Mouse (Mus musculus): ENCODE measurements around the gene Hbb-bh2. TPM values are rescaled to one million over a fixed set of nuclear protein-coding genes. Genes with fewer than 3 reads are reported as not detected.

Hbb-bh2 gene
- polyA plus RNA-seq (2012; ENCODE audit: insufficient read depth, low replicate concordance) = not detected in 2 replicates

DNA sequence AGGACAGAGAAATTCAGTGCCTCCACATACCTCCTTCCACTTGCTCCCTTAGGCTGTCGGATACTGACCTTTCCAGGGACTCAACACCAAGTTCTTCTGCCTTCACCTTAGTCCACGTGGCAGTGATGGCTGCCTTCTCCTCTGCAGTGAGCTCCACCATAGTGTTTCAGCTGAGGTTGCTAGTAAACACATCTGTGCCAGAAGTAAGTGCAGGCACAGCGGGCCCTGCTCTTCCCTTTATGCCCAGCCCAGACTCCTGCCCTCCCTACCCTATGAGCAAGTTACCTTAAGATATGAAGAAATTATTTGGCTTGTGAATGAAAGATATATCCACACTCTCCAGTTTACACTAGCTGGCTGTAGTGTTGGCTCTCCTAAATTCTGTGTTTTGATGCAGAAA lies at the start of gene Hbb-bh2:
Gene Hbb-bh2, minus strand, starts transcription at position 253 of the 400 bp plus-strand sequence.
- H3K4me3 ChIP-seq (replicated peaks) = no peak within 1 kb of the TSS
- H3K27me3 ChIP-seq (replicated peaks) = no peaks in the 10 kb centered on the region
- no peaks in the 10 kb centered on the region for H3K36me3 ChIP-seq (replicated peaks; ENCODE audit: low read length)
- peaks cover 26% of the 10 kb centered on the region for H3K4me1 ChIP-seq
- no peaks in the 10 kb centered on the region for H3K9me3 ChIP-seq
- TF ChIP-seq FLI1 (IDR thresholded peaks at IDR 0.05; ENCODE audit: low read length) (no peak), GATA1 (IDR thresholded peaks at IDR 0.05; ENCODE audit: borderline replicate concordance, low read length) (no peak)

- Histone ChIP-seq H3K27me3 (replicated peaks) (no peaks in the 10 kb centered on the region), H3K36me3 (replicated peaks; ENCODE audit: low read length) (no peaks in the 10 kb centered on the region), H3K4me3 (replicated peaks) (no peak within 1 kb of the TSS), H3K9me3 (no peaks in the 10 kb centered on the region), H3K4me1 (no peaks in the 10 kb centered on the region)
- TF ChIP-seq GATA1 (IDR thresholded peaks at IDR 0.05; ENCODE audit: borderline replicate concordance, low read length) (no peak), FLI1 (IDR thresholded peaks at IDR 0.05; ENCODE audit: low read length) (no peak)
These were observed 45.8 kb upstream of the Hbb-bh2 start, which contains the start of gene Olfr66 for GRCm38 (mm10) chr7:103886152-103886551. Olfr66 (minus strand) TSS chr7:103886252.

DNA sequence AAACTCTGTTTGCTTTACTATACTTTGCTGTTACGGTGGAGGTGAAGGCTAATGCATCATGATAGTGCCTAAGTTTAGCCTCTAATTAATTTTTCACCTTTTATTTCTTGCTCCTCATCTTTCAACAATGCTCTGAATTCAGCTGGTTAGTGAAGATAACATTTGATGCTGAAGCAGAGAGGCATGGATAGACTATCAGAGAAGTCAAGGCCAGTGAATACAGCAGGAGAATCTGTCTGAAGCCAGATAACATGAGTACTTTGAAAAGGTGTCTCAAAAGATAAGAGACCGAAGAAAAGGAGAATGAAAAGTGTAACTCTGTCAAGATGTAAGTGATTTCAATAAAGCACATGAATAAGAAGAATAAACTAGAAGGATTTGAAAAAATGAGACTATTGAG lies 36.8 kb upstream of the Hbb-bh2 start:
- TF ChIP-seq GATA1 (IDR thresholded peaks at IDR 0.05; ENCODE audit: borderline replicate concordance, low read length) (no peak), FLI1 (IDR thresholded peaks at IDR 0.05; ENCODE audit: low read length) (no peak)
- peaks cover 5% of the 10 kb centered on the region for H3K4me1 ChIP-seq
- H3K4me3 ChIP-seq (replicated peaks) = no peak overlapping the region
- H3K27me3 ChIP-seq (replicated peaks) = no peaks in the 10 kb centered on the region
- H3K9me3 ChIP-seq = no peaks in the 10 kb centered on the region
- no peaks in the 10 kb centered on the region for H3K36me3 ChIP-seq (replicated peaks; ENCODE audit: low read length)

- Histone ChIP-seq H3K27me3 (replicated peaks) (no peaks in the 10 kb centered on the region), H3K9me3 (no peaks in the 10 kb centered on the region), H3K36me3 (replicated peaks; ENCODE audit: low read length) (no peaks in the 10 kb centered on the region), H3K4me3 (replicated peaks) (no peak overlapping the region), H3K4me1 (peaks cover 26% of the 10 kb centered on the region)
- TF ChIP-seq GATA1 (IDR thresholded peaks at IDR 0.05; ENCODE audit: borderline replicate concordance, low read length) (no peak), FLI1 (IDR thresholded peaks at IDR 0.05; ENCODE audit: low read length) (no peak)
These were observed 34.1 kb upstream of the Hbb-bh2 start for GRCm38 (mm10) chr7:103874451-103874850.

DNA sequence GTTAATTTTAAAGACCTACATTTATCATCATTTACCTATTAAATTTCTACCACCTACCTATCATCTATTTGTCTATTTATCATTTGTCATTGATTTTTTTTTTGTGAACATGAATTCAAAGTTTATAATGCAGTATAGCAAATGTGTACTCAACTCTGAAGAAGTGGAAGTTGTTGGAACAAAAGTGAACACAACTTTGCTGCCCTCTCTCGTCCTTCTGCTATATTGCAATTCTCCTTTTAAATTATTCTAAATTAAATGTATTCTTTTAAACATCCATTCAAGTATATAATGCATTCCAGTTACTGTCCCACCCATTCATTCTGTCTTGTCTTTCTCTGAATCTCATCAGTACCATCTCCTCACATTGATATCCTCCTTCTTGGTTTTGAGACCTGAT lies 32.7 kb upstream of the Hbb-bh2 start:
- TF ChIP-seq GATA1 (IDR thresholded peaks at IDR 0.05; ENCODE audit: borderline replicate concordance, low read length) (no peak), FLI1 (IDR thresholded peaks at IDR 0.05; ENCODE audit: low read length) (no peak)
- H3K36me3 ChIP-seq (replicated peaks; ENCODE audit: low read length) = no peaks in the 10 kb centered on the region
- no peaks in the 10 kb centered on the region for H3K9me3 ChIP-seq
- H3K27me3 ChIP-seq (replicated peaks) = no peaks in the 10 kb centered on the region
- no peak overlapping the region for H3K4me3 ChIP-seq (replicated peaks)
- peaks cover 32% of the 10 kb centered on the region for H3K4me1 ChIP-seq

- no peaks in the 10 kb centered on the region for H3K36me3 ChIP-seq (replicated peaks; ENCODE audit: low read length)
- H3K9me3 ChIP-seq = no peaks in the 10 kb centered on the region
- H3K4me3 ChIP-seq (replicated peaks) = no peak overlapping the region
- H3K27me3 ChIP-seq (replicated peaks) = no peaks in the 10 kb centered on the region
- TF ChIP-seq GATA1 (IDR thresholded peaks at IDR 0.05; ENCODE audit: borderline replicate concordance, low read length) = no peak
- TF ChIP-seq FLI1 (IDR thresholded peaks at IDR 0.05; ENCODE audit: low read length) = no peak
- peaks cover 43% of the 10 kb centered on the region for H3K4me1 ChIP-seq
These were observed 30.3 kb upstream of the Hbb-bh2 start for GRCm38 (mm10) chr7:103870667-103871066.

- H3K36me3 ChIP-seq (replicated peaks; ENCODE audit: low read length) = no peaks in the 10 kb centered on the region
- H3K9me3 ChIP-seq = no peaks in the 10 kb centered on the region
- H3K27me3 ChIP-seq (replicated peaks) = no peaks in the 10 kb centered on the region
- H3K4me1 ChIP-seq = peaks cover 62% of the 10 kb centered on the region
- no peak overlapping the region for H3K4me3 ChIP-seq (replicated peaks)
- TF ChIP-seq FLI1 (IDR thresholded peaks at IDR 0.05; ENCODE audit: low read length) = no peak
- no peak for TF ChIP-seq GATA1 (IDR thresholded peaks at IDR 0.05; ENCODE audit: borderline replicate concordance, low read length)
These were observed 25.4 kb upstream of the Hbb-bh2 start for GRCm38 (mm10) chr7:103865716-103866115.

DNA sequence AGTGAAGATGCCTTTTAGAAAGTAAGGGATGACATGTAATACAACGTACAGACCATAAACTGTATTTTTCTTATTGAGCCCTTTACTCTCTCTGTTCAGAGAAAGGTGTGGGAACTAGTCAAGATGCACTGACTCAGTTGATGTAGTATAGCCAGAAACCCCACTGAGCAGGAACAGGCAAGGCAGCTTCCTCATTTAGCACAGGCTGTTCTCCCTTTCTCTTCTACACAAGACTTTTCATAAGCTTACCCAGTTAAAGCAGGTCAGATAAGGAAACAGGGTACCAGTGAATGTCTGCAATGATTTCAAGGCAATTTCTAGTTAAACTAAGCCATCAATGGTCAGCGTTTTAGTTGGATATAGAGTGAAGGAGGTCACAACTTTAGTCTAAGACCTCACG lies 21.2 kb upstream of the Hbb-bh2 start:
- H3K27me3 ChIP-seq (replicated peaks) = no peaks in the 10 kb centered on the region
- H3K4me1 ChIP-seq = peaks cover 61% of the 10 kb centered on the region
- H3K9me3 ChIP-seq = no peaks in the 10 kb centered on the region
- TF ChIP-seq GATA1 (IDR thresholded peaks at IDR 0.05; ENCODE audit: borderline replicate concordance, low read length) = no peak
- TF ChIP-seq FLI1 (IDR thresholded peaks at IDR 0.05; ENCODE audit: low read length) = no peak
- H3K4me3 ChIP-seq (replicated peaks) = no peak overlapping the region
- H3K36me3 ChIP-seq (replicated peaks; ENCODE audit: low read length) = no peaks in the 10 kb centered on the region

GRCm38 (mm10) chr7:103860855-103861254 lies 20.5 kb upstream of the Hbb-bh2 start:
- no peaks in the 10 kb centered on the region for H3K27me3 ChIP-seq (replicated peaks)
- no peaks in the 10 kb centered on the region for H3K36me3 ChIP-seq (replicated peaks; ENCODE audit: low read length)
- peaks cover 58% of the 10 kb centered on the region for H3K4me1 ChIP-seq
- no peaks in the 10 kb centered on the region for H3K9me3 ChIP-seq
- no peak overlapping the region for H3K4me3 ChIP-seq (replicated peaks)
- TF ChIP-seq FLI1 (IDR thresholded peaks at IDR 0.05; ENCODE audit: low read length) (no peak), GATA1 (IDR thresholded peaks at IDR 0.05; ENCODE audit: borderline replicate concordance, low read length) (no peak)

DNA sequence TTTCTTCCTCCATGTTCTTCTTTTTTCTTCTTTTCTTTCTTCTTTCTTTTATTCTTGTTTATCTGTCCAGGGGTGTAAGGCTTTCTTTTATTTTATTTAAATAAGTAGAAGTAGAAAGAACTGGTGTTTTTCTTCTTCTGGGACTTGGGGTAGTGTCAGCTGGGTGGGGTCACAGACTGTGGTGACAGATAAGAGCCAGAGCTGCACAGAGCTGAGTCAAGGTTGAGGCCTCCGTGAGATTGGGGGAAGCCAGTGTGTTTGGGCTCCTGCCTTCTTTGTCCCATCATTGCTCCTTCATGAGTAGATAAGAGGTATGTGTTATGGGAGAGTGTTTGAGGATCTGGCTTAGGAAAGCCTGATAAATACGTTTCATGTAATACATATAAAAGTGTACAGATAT lies 18.8 kb upstream of the Hbb-bh2 start:
- Histone ChIP-seq H3K4me1 (peaks cover 54% of the 10 kb centered on the region), H3K9me3 (no peaks in the 10 kb centered on the region), H3K27me3 (replicated peaks) (no peaks in the 10 kb centered on the region), H3K4me3 (replicated peaks) (peak overlapping the region; percentile 73), H3K36me3 (replicated peaks; ENCODE audit: low read length) (no peaks in the 10 kb centered on the region)
- TF ChIP-seq FLI1 (IDR thresholded peaks at IDR 0.05; ENCODE audit: low read length) (no peak), GATA1 (IDR thresholded peaks at IDR 0.05; ENCODE audit: borderline replicate concordance, low read length) (no peak)

DNA sequence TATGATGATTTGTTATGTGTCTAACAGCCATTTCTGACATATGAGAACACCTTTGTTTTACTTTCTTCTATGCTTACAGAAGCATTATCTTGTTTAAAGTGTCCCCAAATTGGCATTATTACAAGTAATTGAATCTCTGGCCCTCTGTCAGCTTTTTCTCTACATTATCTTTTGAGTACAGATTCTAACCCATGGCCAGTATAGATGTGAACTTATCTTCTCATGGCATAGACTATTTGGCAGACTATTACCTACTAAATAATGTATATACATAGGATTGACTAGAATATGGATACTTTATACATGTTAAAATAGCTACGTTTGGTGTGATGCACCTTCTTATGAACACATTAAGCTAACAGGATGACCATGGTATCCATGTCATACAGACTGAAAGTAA lies 14.3 kb upstream of the Hbb-bh2 start:
- H3K9me3 ChIP-seq = no peaks in the 10 kb centered on the region
- H3K27me3 ChIP-seq (replicated peaks) = no peaks in the 10 kb centered on the region
- TF ChIP-seq FLI1 (IDR thresholded peaks at IDR 0.05; ENCODE audit: low read length) (no peak), GATA1 (IDR thresholded peaks at IDR 0.05; ENCODE audit: borderline replicate concordance, low read length) (no peak)
- no peak overlapping the region for H3K4me3 ChIP-seq (replicated peaks)
- no peaks in the 10 kb centered on the region for H3K36me3 ChIP-seq (replicated peaks; ENCODE audit: low read length)
- H3K4me1 ChIP-seq = peaks cover 26% of the 10 kb centered on the region

All from megakaryocyte, embryonic 14.5 days (primary cell).